ENCODE assay signal across 9 mouse cellular contexts in the genomic region with DNA sequence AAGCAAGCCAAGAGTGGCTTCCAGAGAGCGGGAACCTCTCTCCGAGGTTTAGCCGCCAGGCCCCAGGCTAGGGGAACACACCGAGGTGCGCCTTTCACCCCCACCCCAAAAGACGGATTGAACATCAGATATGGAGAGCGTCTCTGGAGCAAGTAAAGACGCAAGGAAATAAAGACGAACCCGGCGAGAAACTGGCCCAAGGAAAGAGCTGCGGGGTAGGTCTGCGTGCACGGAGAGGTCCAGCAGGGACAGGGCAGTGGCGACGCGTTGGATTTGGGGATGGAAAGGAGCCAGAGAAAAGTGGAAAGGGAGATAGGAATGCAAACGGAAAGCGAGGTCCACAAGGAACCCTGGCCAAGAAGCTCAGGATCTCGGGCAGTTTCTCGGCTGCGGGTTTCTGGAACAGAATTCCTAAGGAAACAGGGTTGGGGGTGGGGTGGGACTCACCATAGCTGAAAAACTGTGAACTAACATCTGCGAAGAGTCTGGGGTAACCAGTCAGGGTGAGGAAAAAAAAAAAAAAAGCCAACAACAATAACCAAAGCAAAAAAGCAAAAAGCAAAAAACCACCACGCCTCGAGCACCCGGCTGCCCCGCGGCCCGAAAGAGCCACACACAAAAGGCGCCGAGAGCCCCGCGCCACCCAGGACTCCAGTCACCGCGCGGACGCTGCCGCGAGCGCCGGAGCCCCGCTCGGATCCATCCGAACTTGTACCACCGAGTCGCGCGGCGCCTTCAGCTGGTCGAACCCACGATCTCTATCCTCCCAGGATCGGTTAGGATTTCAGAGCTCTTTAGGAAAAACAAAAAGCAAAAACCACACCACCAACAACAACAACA. TPM values are rescaled to one million over a fixed set of nuclear protein-coding genes. Genes with fewer than 3 reads are reported as not detected.
A peak's percentile ranks its signal among the peaks of the same experiment; 100 is the strongest.
DNase-seq lines count a peak whose midpoint lies in the region; ATAC-seq and TF ChIP-seq lines count a peak whose summit lies in the region.
"Had no signal": no experiment of that assay in that cellular context is flagged by ENCODE, and none has a peak within 500 bp of the region (broad histone marks: within the 10 kb centered on the region; RNA-seq: fewer than 3 reads in every experiment).

No protein-coding gene starts in this region.

- H3K9me3 ChIP-seq in kidney, embryonic 16.5 days (ENCODE audit: low read length): no peaks in the 10 kb centered on the region
- H3K9me3 ChIP-seq in hindbrain, embryonic 12.5 days (replicated peaks): no peaks in the 10 kb centered on the region
- H3K9me3 ChIP-seq in midbrain, postnatal 0 days (ENCODE audit: low read length): no peaks in the 10 kb centered on the region

- H3K4me3 ChIP-seq in kidney, embryonic 16.5 days (ENCODE audit: low read length): peak overlapping the region; percentile 62
- peak overlapping the region; percentile 74 for H3K4me3 ChIP-seq in bone marrow macrophage, adult 2 months (ENCODE audit: insufficient read depth, low read length)
- peak overlapping the region; percentile 44 for H3K4me3 ChIP-seq in hindbrain, embryonic 12.5 days
- peak overlapping the region; percentile 33 for H3K4me3 ChIP-seq in midbrain, postnatal 0 days (ENCODE audit: low read depth, low read length)

- peak overlapping the region; percentile 64 for H3K9ac ChIP-seq in kidney, embryonic 16.5 days (replicated peaks; ENCODE audit: low read length)
- peak overlapping the region; percentile 71 for H3K9ac ChIP-seq in hindbrain, embryonic 12.5 days
- no peak overlapping the region; the same call in 1 of the 2 replicates for H3K9ac ChIP-seq in midbrain, postnatal 0 days (replicated peaks; ENCODE audit: low read length, poor library complexity, severe bottlenecking)
- H3K9ac ChIP-seq: liver, embryonic 14.5 days had no signal

- no peak for DNase-seq in kidney, postnatal 10 days
- no peak for DNase-seq in midbrain, postnatal 0 days (ENCODE audit: low spot score)
- DNase-seq in adrenal gland, postnatal 4 days (ENCODE audit: low spot score in 2 of 2): no peak
- no peak for DNase-seq in yolk sac, embryonic 10.5 days (ENCODE audit: low spot score)
- DNase-seq in layer of hippocampus, adult 8-10 months (ENCODE audit: low spot score in 2 of 2): no peak

- peak overlapping the region; percentile 63 for H3K4me2 ChIP-seq in kidney, embryonic 16.5 days (replicated peaks; ENCODE audit: low read depth, low read length)
- H3K4me2 ChIP-seq in hindbrain, embryonic 12.5 days (replicated peaks): peak overlapping the region; percentile 57
- peak overlapping the region; percentile 18; the same call in 1 of the 2 replicates for H3K4me2 ChIP-seq in midbrain, postnatal 0 days (ENCODE audit: low read depth, low read length, poor library complexity, severe bottlenecking)

- no peak for ATAC-seq in kidney, embryonic 16.5 days (ENCODE audit: low FRiP score, low TSS enrichment)
- ATAC-seq in hindbrain, embryonic 12.5 days (ENCODE audit: low FRiP score): no peak
- no peak for ATAC-seq in midbrain, postnatal 0 days (ENCODE audit: low FRiP score)

- H3K27ac ChIP-seq in kidney, embryonic 16.5 days (ENCODE audit: low read length): peak overlapping the region; percentile 83; the same call in 1 of the 2 replicates
- no peak overlapping the region for H3K27ac ChIP-seq in bone marrow macrophage, adult 2 months (ENCODE audit: insufficient read depth, low read depth, low read length)
- H3K27ac ChIP-seq in hindbrain, embryonic 12.5 days: peak overlapping the region; percentile 94
- H3K27ac ChIP-seq in midbrain, postnatal 0 days (ENCODE audit: low read depth, low read length): no peak overlapping the region; the same call in 1 of the 2 replicates
- H3K27ac ChIP-seq: liver, embryonic 14.5 days had no signal

- peaks cover 22% of the 10 kb centered on the region for H3K4me1 ChIP-seq in kidney, embryonic 16.5 days (ENCODE audit: insufficient read depth, low read length)
- no peaks in the 10 kb centered on the region for H3K4me1 ChIP-seq in bone marrow macrophage, adult 2 months (ENCODE audit: control insufficient read depth, insufficient read depth, low read length)
- peaks cover 15% of the 10 kb centered on the region for H3K4me1 ChIP-seq in hindbrain, embryonic 12.5 days
- H3K4me1 ChIP-seq in midbrain, postnatal 0 days (ENCODE audit: insufficient read depth, low read length): no peaks in the 10 kb centered on the region

- WGBS in kidney, embryonic 16.5 days: under 1% methylated on average over 52 of the region's 52 CpGs
- under 1% methylated on average over 52 of the region's 52 CpGs for WGBS in hindbrain, embryonic 12.5 days
- under 1% methylated on average over 52 of the region's 52 CpGs for whole genome bisulfite sequencing in midbrain, postnatal 0 days

- no peak for TF ChIP-seq POLR2A in bone marrow macrophage, adult 2 months (IDR thresholded peaks at IDR 0.05; ENCODE audit: borderline replicate concordance, low read depth, low read length)

- no peaks in the 10 kb centered on the region for H3K36me3 ChIP-seq in kidney, embryonic 16.5 days (ENCODE audit: insufficient read depth, low read length)
- no peaks in the 10 kb centered on the region for H3K36me3 ChIP-seq in hindbrain, embryonic 12.5 days
- H3K36me3 ChIP-seq in midbrain, postnatal 0 days (ENCODE audit: insufficient read depth, low read length): no peaks in the 10 kb centered on the region

- no peak for TF ChIP-seq CTCF in bone marrow macrophage, adult 2 months (IDR thresholded peaks at IDR 0.05; ENCODE audit: low read depth, low read length)
- no peak for TF ChIP-seq CTCF in midbrain, postnatal 0 days (IDR thresholded peaks at IDR 0.05)

- H3K27me3 ChIP-seq in kidney, embryonic 16.5 days (ENCODE audit: insufficient read depth, low read length): peaks cover 86% of the 10 kb centered on the region
- H3K27me3 ChIP-seq in hindbrain, embryonic 12.5 days: peaks cover 68% of the 10 kb centered on the region
- H3K27me3 ChIP-seq in midbrain, postnatal 0 days (ENCODE audit: insufficient read depth, low read length): peaks cover 47% of the 10 kb centered on the region

RNA-seq across cellular contexts. Expression of gene Tfap2a, which starts 8.4 kb away (rescaled TPM):
- polyA plus RNA-seq in kidney, embryonic 16.5 days (2015; fragmentation: Nextera tagmentation; extraction: Ambion mirVana): 2.4 and 3.2 TPM in 2 replicates
- polyA plus RNA-seq in bone marrow macrophage, adult 2 months (2012; ENCODE audit: insufficient read depth, insufficient read length, missing spikeins): 0.28 TPM in 1 of 2 replicates, not detected in the other
- polyA plus RNA-seq in hindbrain, embryonic 12.5 days (2016; fragmentation: Nextera tagmentation; extraction: Ambion mirVana): 20.5 and 21.1 TPM in 2 replicates
- total RNA-seq in midbrain, postnatal 0 days (2014; rRNA removed): 1.3 and 4.0 TPM in 2 replicates
- 1.3 and 2.0 TPM in 2 replicates for polyA plus RNA-seq in midbrain, postnatal 0 days (2015; fragmentation: Nextera tagmentation; extraction: Ambion mirVana)
- total RNA-seq in adrenal gland, postnatal 4 days (2021): 1 to 10 TPM; 1.5 to 3.1 TPM
- total RNA-seq in layer of hippocampus, adult 8-10 months (2022): under 1 TPM; 0.27 to 0.45 (median 0.30) TPM

Comparison
In these comparisons a context has a peak if more than half of its experiments do, and no peak if none do; other contexts are left out.
1. H3K27ac ChIP-seq: peak in kidney, embryonic 16.5 days (single experiment) and hindbrain, embryonic 12.5 days (single experiment); none in bone marrow macrophage, adult 2 months (single experiment) and midbrain, postnatal 0 days (single experiment).
2. Peak in every context shown above with its lines, with median percentiles within 50 percentile points of each other: H3K4me2 ChIP-seq and H3K4me3 ChIP-seq.